Mouse (Mus musculus) kidney, postnatal 0 days (tissue): ENCODE data around the gene Brd1. TPM values are rescaled to one million over a fixed set of nuclear protein-coding genes. Genes with fewer than 3 reads are reported as not detected.
"Not testable (repeated sequence)": the region's sequence is repeated elsewhere in the genome, so short reads cannot be mapped to it uniquely, and the experiment has no call there.

Source experiments
- ATAC-seq: fragments of 200-750 bp; cut with Nextera tagmentation; replicated peaks from 2 replicates; pipeline ENCODE4 v1.8.0; 2017; ENCODE audit warnings: low read depth, moderate number of reproducible peaks, moderate TSS enrichment, moderate library complexity; ENCODE audit not compliant: low FRiP score
- DNase-seq: peaks from one replicate; pipeline ENCODE4 v3.0.0-alpha.2; 2016; ENCODE audit warnings: low spot score
- H3K27ac ChIP-seq: fragments of 300-500 bp; sonication (generic); 2 replicates; pipeline ENCODE4 v1.5.1; 2014; ENCODE audit warnings: mild to moderate bottlenecking
- H3K27me3 ChIP-seq: fragments of 300-500 bp; sonication (generic); 2 replicates; pipeline ENCODE4 v1.6.1; 2014; ENCODE audit warnings: low read length, mixed read lengths; ENCODE audit not compliant: insufficient read depth
- H3K36me3 ChIP-seq: fragments of 300-500 bp; sonication (generic); 2 replicates; pipeline ENCODE4 v1.6.1; 2014; ENCODE audit warnings: low read length, mixed read lengths; ENCODE audit not compliant: insufficient read depth
- H3K4me1 ChIP-seq: fragments of 300-500 bp; sonication (generic); replicated peaks from 2 replicates; pipeline ENCODE4 v1.6.1; 2014; ENCODE audit warnings: antibody characterized with exemption, low read length, mixed read lengths; ENCODE audit not compliant: insufficient read depth
- H3K4me2 ChIP-seq: fragments of 300-500 bp; sonication (generic); 2 replicates; pipeline ENCODE4 v1.6.1; 2014; ENCODE audit warnings: mild to moderate bottlenecking, low read length, moderate library complexity, mixed read lengths
- H3K4me3 ChIP-seq: fragments of 300-500 bp; sonication (generic); replicated peaks from 2 replicates; pipeline ENCODE4 v1.5.1; 2014; ENCODE audit warnings: low read depth, low read length
- H3K9ac ChIP-seq: fragments of 300-500 bp; sonication (generic); 2 replicates; pipeline ENCODE4 v1.6.1; 2014; ENCODE audit warnings: low read depth, low read length
- H3K9me3 ChIP-seq: fragments of 300-500 bp; sonication (generic); replicated peaks from 2 replicates; pipeline ENCODE4 v1.6.1; 2016; ENCODE audit warnings: low read length, inconsistent platforms, mixed read lengths
- CTCF ChIP-seq: IDR thresholded peaks from 2 replicates; pipeline ENCODE4 v1.5.1; 2016; ENCODE audit warnings: antibody characterized with exemption, low read depth, mild to moderate bottlenecking, moderate library complexity
- WGBS: fragments of 180-500 bp; shearing (Covaris S2); extraction: QIAGEN DNeasy Blood & Tissue Kit; methylation state at CpG from one replicate; pipeline ENCODE4 v1.1.7; 2014; 5-methylcytosine and 5-hydroxymethylcytosine counted together
- polyA plus RNA-seq: library from polyadenylated mRNA; unstranded; fragments of >200 nt; fragmentation: Nextera tagmentation; extraction: Ambion mirVana; gene quantifications from 2 replicates; pipeline ENCODE4 v1.2.1, GENCODE M21; 2015

Gene Brd1
- polyA plus RNA-seq = 16.5 and 16.9 TPM in 2 replicates

DNA sequence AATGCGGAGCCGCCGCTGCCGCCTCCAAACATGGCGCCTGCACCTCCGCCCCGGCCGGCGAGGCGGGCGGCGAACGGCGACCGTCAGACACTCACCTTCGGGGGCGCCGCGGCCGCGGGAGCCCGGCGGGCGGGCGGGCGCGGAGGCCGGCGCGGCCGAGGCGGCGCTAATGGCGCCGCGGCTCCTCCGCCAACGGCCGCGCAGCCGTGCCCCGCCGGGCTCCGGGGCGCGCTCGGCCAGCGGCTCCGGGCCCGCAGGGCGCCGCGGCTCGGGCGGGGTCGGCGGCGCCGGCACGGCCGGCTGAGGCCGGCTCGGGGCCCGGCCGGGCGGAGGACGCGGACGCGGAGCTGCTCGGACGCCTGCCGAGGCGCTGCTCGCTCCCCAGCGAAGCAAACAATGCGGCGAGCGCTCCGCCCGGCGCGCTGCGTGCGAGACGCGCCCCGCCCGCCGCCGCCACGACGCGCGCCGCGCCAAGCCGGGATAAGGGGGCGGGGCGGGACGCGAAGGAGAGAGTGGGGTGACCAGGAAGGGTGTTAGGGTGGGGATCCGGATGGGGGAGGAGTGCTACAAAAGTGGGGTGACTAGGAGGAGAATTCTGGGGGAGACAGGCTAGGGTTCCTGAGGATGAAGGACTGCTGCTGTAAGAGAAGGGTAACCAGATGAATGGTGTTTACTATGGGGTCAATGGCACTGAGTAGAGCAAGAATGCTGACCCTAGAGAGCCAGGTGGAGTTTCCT, at the start of gene Brd1:
Brd1 (minus strand) TSS at position 400 of the 738 bp plus-strand sequence.
- H3K36me3 ChIP-seq = peaks cover 15% of the 10 kb centered on the region
- no peaks in the 10 kb centered on the region for H3K9me3 ChIP-seq
- H3K4me3 ChIP-seq = peak within 1 kb of the TSS; percentile 99
- peak within 1 kb of the TSS; percentile 95 for H3K27ac ChIP-seq
- under 1% methylated on average over 88 of the region's 103 CpGs for WGBS
- ATAC-seq = peak; percentile 84
- H3K4me1 ChIP-seq = peaks cover 16% of the 10 kb centered on the region
- H3K27me3 ChIP-seq = no peaks in the 10 kb centered on the region
- TF ChIP-seq CTCF = no peak
- peak; percentile 77 for DNase-seq
- H3K9ac ChIP-seq = peak within 1 kb of the TSS; percentile 97
- peak within 1 kb of the TSS; percentile 79 for H3K4me2 ChIP-seq

DNA sequence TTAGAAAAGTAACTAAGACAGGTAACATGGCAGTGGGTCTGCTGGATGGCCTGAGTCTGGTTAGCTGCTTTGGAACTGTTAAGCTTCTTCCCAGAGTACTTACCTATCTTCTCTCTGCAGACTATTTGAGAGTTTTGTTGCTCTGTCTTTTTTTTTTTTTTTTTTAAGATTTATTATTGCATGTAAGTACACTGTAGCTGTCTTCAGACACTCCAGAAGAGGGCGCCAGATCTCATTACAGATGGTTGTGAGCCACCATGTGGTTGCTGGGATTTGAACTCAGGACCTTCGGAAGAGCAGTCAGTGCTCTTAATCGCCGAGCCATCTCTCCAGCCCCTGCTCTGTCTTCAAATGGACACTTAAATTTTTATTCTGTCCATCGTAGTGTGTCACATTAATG, 40.6 kb upstream of the Brd1 start:
- not testable (repeated sequence) for ATAC-seq

DNA sequence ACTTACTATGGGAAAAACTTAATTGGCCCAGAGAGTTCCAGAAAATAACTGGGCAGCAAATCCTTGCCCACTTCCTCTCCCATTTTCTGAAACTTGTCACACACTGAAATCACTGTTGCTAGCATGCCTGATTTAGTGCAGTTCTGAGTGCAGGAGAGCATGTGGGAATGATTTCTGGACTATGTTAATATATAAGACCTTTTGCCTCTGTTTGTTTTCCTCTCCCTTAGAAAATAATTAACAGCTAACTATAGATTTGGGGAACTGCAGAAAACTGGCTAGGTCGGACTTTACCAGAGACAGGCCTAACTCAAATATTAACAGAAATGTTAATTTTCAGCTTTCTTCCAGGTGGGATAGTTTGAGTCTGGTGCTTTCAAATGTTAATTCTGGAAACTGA, 34.5 kb upstream of the Brd1 start:
- H3K9ac ChIP-seq = no peak overlapping the region
- no peaks in the 10 kb centered on the region for H3K9me3 ChIP-seq
- H3K4me3 ChIP-seq = no peak overlapping the region
- WGBS = 54% methylated on average over 1 of the region's 1 CpGs
- H3K27ac ChIP-seq = peak overlapping the region; percentile 73
- no peaks in the 10 kb centered on the region for H3K36me3 ChIP-seq
- no peak for ATAC-seq
- no peak for TF ChIP-seq CTCF
- H3K27me3 ChIP-seq = no peaks in the 10 kb centered on the region
- no peak overlapping the region for H3K4me2 ChIP-seq
- peak; percentile 41 for DNase-seq
- H3K4me1 ChIP-seq = no peaks in the 10 kb centered on the region

More for the DNA sequence above, 40.6 kb upstream of the Brd1 start:
- H3K4me1 ChIP-seq, DNase-seq, H3K9ac ChIP-seq, H3K9me3 ChIP-seq, H3K4me3 ChIP-seq, H3K27me3 ChIP-seq, H3K4me2 ChIP-seq, H3K27ac ChIP-seq, H3K36me3 ChIP-seq: not testable (repeated sequence)
- WGBS = 92% methylated on average over 5 of the region's 5 CpGs

DNA sequence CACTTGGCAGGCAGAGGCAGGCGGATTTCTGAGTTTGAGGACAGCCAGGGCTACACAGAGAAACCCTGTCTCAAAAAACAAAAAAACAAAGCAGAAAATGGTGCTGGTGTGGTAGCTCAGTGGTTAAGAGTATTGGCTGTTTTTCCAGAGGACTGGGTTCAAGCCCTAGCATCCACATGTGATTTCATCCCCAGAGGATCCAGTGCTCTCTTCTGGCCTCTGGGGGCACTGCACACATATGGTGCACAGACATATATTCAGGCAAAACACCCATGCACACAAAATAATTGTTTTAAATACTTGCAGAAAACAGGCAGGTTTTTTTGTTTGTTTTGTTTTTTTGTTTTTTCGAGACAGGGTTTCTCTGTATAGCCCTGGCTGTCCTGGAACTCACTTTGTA, 32.1 kb upstream of the Brd1 start:
- ATAC-seq, H3K4me2 ChIP-seq, H3K27me3 ChIP-seq, H3K4me3 ChIP-seq, H3K36me3 ChIP-seq, DNase-seq, H3K9me3 ChIP-seq, H3K4me1 ChIP-seq, H3K27ac ChIP-seq, H3K9ac ChIP-seq: not testable (repeated sequence)
- TF ChIP-seq CTCF = peak; percentile 44; the same call in 1 of the 2 replicates
- WGBS = 100% methylated on average over 2 of the region's 2 CpGs

DNA sequence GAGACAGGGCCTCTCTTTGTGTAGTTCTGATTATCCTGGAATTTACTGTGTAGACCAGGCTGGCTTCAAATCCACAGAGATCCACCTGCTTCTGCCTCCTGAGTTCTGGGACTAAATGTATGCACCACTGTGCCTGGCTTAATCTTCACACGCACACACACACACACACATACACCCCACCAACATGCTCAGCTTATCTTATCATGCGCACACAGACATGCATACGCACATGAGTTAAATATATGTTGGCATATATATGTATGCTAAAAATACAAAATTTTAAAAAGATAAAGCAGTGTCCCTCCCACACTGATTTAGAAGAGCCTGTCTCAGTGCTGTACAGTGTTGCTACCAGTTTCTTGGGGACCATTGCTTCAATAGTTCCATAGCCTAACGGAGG, 27.5 kb upstream of the Brd1 start:
- TF ChIP-seq CTCF = no peak
- H3K4me2 ChIP-seq = no peak overlapping the region
- no peak overlapping the region for H3K27ac ChIP-seq
- H3K9ac ChIP-seq = no peak overlapping the region
- ATAC-seq (no peak), DNase-seq (no peak)
- no peak overlapping the region for H3K4me3 ChIP-seq
- no peaks in the 10 kb centered on the region for H3K27me3 ChIP-seq
- H3K9me3 ChIP-seq = no peaks in the 10 kb centered on the region
- H3K36me3 ChIP-seq = peaks cover 12% of the 10 kb centered on the region
- 93% methylated on average over 4 of the region's 4 CpGs for WGBS
- no peaks in the 10 kb centered on the region for H3K4me1 ChIP-seq

DNA sequence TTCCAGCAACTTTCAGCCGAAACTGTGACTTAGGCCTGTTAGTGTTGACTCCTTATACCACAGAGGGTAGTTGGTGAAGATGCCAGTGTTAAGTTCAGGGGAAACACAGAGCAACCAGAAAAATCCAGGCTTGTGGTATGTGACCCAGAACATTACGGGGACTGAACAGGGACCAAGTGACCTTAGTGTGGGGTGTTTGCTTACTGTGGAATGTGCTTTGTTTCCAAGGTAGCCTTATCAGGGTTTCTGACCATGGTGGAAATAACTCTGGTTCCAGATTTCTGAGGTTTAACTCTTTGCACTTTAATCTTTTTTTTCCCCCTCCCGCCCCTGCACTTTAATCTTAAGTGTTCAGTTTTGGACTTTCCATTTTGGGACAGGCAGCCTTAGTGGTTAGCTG, 24.0 kb upstream of the Brd1 start:
- no peak overlapping the region for H3K4me3 ChIP-seq
- no peak overlapping the region for H3K9ac ChIP-seq
- ATAC-seq (no peak; the same call in 1 of the 2 replicates), DNase-seq (no peak)
- H3K4me2 ChIP-seq = no peak overlapping the region
- no peaks in the 10 kb centered on the region for H3K4me1 ChIP-seq
- H3K27me3 ChIP-seq = no peaks in the 10 kb centered on the region
- peaks cover 12% of the 10 kb centered on the region for H3K36me3 ChIP-seq
- H3K27ac ChIP-seq = peak overlapping the region; percentile 70
- TF ChIP-seq CTCF = no peak
- whole genome bisulfite sequencing = 57% methylated on average over 3 of the region's 3 CpGs
- no peaks in the 10 kb centered on the region for H3K9me3 ChIP-seq

DNA sequence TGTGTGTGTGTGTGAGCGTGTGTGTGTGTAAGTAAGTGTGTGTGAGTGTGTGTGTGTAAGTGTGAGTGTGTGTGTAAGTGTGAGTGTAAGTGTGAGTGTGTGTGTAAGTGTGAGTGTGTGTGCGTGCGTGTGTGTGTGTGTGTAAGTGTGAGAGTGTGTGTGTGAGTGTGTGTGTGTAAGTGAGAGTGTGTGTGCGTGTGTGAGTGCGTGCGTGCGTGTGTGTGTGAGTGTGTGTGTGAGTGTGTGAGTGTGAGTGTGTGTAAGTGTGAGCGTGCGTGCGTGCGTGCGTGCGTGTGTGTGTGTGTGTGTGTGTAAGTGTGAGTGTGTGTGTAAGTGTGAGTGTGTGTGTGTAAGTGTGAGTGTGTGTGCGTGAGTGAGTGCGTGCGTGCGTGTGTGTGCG, 21.7 kb upstream of the Brd1 start:
- H3K9ac ChIP-seq = no peak overlapping the region
- ATAC-seq (no peak), DNase-seq (no peak)
- H3K36me3 ChIP-seq = 0 out of 2 replicates have a peak, but pooled peaks cover 6% of the 10 kb centered on the region
- no peak overlapping the region for H3K4me2 ChIP-seq
- no peak overlapping the region for H3K4me3 ChIP-seq
- TF ChIP-seq CTCF = no peak
- no peak overlapping the region for H3K27ac ChIP-seq
- no peaks in the 10 kb centered on the region for H3K9me3 ChIP-seq
- no peaks in the 10 kb centered on the region for H3K27me3 ChIP-seq
- WGBS = 97% methylated on average over 18 of the region's 18 CpGs
- H3K4me1 ChIP-seq = 0 out of 2 replicates have a peak, but pooled peaks cover 2% of the 10 kb centered on the region
